8 mouse cellular contexts compared by ENCODE assay signal in the genomic region with DNA sequence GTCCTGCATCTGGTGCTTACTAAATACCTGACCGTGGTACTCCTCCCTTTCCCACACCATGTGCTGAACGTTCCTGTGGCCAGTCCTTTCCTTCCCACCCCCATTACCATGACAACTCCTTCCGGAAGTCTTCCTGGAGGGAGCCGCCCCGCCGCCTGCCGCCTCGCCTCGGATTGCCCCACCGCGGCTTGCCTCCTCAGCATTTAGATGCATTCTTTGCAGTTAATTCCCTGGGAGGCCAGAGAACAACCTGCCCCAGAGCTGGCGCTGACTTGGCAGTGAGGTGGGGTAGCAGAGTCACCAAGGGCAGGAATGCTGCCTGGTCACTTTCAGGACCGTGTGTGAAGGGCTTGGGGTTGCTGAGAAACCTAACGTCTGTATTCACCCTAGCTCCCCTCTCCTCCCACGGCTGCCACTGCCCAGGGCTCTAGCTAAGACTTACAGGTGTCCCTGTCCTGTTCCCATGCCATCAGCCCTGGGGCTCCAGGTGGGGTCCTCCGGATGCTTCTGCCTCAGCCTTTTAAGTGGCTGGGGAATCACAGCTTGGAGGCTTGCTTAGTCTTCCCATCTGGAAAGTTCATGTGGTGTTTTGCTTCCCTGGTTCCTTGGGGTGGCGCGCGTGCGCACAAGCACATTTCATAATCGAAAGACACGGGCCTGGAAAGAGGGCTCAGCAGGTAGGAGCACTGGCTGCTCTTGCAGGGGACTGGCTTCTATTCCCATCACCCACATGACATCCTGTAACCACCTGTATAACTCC. TPM values are rescaled to one million over a fixed set of nuclear protein-coding genes. Genes with fewer than 3 reads are reported as not detected.
DNase-seq lines count a peak whose midpoint lies in the region; ATAC-seq lines count a peak whose summit lies in the region.

No protein-coding gene starts in this region.

- H3K4me1 ChIP-seq in brown adipose tissue, adult 24 weeks (ENCODE audit: control insufficient read depth, insufficient read depth, insufficient read length, low read length): peaks cover 6% of the 10 kb centered on the region
- H3K4me1 ChIP-seq in hindbrain, embryonic 12.5 days: peaks cover 12% of the 10 kb centered on the region
- H3K4me1 ChIP-seq in limb, embryonic 13.5 days: peaks cover 27% of the 10 kb centered on the region
- peaks cover 17% of the 10 kb centered on the region for H3K4me1 ChIP-seq in stomach, embryonic 15.5 days

- H3K4me2 ChIP-seq in hindbrain, embryonic 12.5 days (replicated peaks): peak overlapping the region; percentile 31
- H3K4me2 ChIP-seq in limb, embryonic 13.5 days (replicated peaks): peak overlapping the region; percentile 50
- peak overlapping the region; percentile 41 for H3K4me2 ChIP-seq in stomach, embryonic 15.5 days

- H3K4me3 ChIP-seq in brown adipose tissue, adult 24 weeks (ENCODE audit: insufficient read depth, low read depth, low read length): peak overlapping the region; percentile 30
- H3K4me3 ChIP-seq in hindbrain, embryonic 12.5 days: no peak overlapping the region; the same call in 1 of the 2 replicates
- peak overlapping the region; percentile 13; the same call in 1 of the 2 replicates for H3K4me3 ChIP-seq in limb, embryonic 13.5 days
- no peak overlapping the region for H3K4me3 ChIP-seq in stomach, embryonic 15.5 days (replicated peaks)

- DNase-seq in heart, adult 11 months: peak; percentile 97
- no peak for DNase-seq in heart, adult 9 months (ENCODE audit: low spot score in 2 of 2)
- no peak for DNase-seq in right cerebral cortex, postnatal 36 days (ENCODE audit: low spot score in 2 of 2)
- DNase-seq in ovary, postnatal 14 days (ENCODE audit: low spot score): no peak

- no peak for ATAC-seq in hindbrain, embryonic 12.5 days (ENCODE audit: low FRiP score)
- ATAC-seq in limb, embryonic 13.5 days (ENCODE audit: low FRiP score, low read depth): no peak
- 0 out of 2 replicates have a peak, but pooled peaks have one; percentile 6 for ATAC-seq in stomach, embryonic 15.5 days (ENCODE audit: insufficient read depth, low FRiP score, low read depth)

- H3K27me3 ChIP-seq in hindbrain, embryonic 12.5 days: peaks cover 41% of the 10 kb centered on the region
- H3K27me3 ChIP-seq in limb, embryonic 13.5 days: peaks cover 44% of the 10 kb centered on the region
- H3K27me3 ChIP-seq in stomach, embryonic 15.5 days (replicated peaks): peaks cover 18% of the 10 kb centered on the region

- 0 out of 2 replicates have a peak overlapping the region, but pooled peaks have one; percentile 25 for H3K9ac ChIP-seq in hindbrain, embryonic 12.5 days
- H3K9ac ChIP-seq in limb, embryonic 13.5 days: peak overlapping the region; percentile 36
- H3K9ac ChIP-seq in stomach, embryonic 15.5 days: no peak overlapping the region

- H3K9me3 ChIP-seq in hindbrain, embryonic 12.5 days (replicated peaks): no peaks in the 10 kb centered on the region
- H3K9me3 ChIP-seq in limb, embryonic 13.5 days: no peaks in the 10 kb centered on the region
- H3K9me3 ChIP-seq in stomach, embryonic 15.5 days: no peaks in the 10 kb centered on the region

- WGBS in hindbrain, embryonic 12.5 days: 13% methylated on average over 22 of the region's 22 CpGs
- WGBS in limb, embryonic 13.5 days: 10% methylated on average over 22 of the region's 22 CpGs
- 10% methylated on average over 22 of the region's 22 CpGs for WGBS in stomach, embryonic 15.5 days

- no peaks in the 10 kb centered on the region for H3K36me3 ChIP-seq in hindbrain, embryonic 12.5 days
- H3K36me3 ChIP-seq in limb, embryonic 13.5 days: no peaks in the 10 kb centered on the region
- no peaks in the 10 kb centered on the region for H3K36me3 ChIP-seq in stomach, embryonic 15.5 days

- H3K27ac ChIP-seq in brown adipose tissue, adult 24 weeks (replicated peaks; ENCODE audit: low read depth, low read length): no peak overlapping the region
- H3K27ac ChIP-seq in hindbrain, embryonic 12.5 days: no peak overlapping the region
- no peak overlapping the region; the same call in 1 of the 2 replicates for H3K27ac ChIP-seq in limb, embryonic 13.5 days
- H3K27ac ChIP-seq in stomach, embryonic 15.5 days: peak overlapping the region; percentile 49

RNA-seq across cellular contexts. Expression of a gene that starts 4.5 kb away (rescaled TPM):
- 0.44 TPM in 1 of 2 replicates, not detected in the other for polyA plus RNA-seq in brown adipose tissue, adult 24 weeks (2012; ENCODE audit: insufficient read depth, insufficient read length, missing spikeins)
- 1.0 and 1.5 TPM in 2 replicates for polyA plus RNA-seq in hindbrain, embryonic 12.5 days (2016; fragmentation: Nextera tagmentation; extraction: Ambion mirVana)
- polyA plus RNA-seq in limb, embryonic 13.5 days (2015; fragmentation: Nextera tagmentation; extraction: Ambion mirVana): 0.87 and 0.92 TPM in 2 replicates
- 2.4 and 4.1 TPM in 2 replicates for polyA plus RNA-seq in stomach, embryonic 15.5 days (2015; fragmentation: Nextera tagmentation; extraction: Ambion mirVana)

RNA-seq across cellular contexts. Expression of a gene that starts 13.9 kb away (rescaled TPM):
- 1.0 TPM in 1 of 2 replicates, not detected in the other for polyA plus RNA-seq in brown adipose tissue, adult 24 weeks (2012; ENCODE audit: insufficient read depth, insufficient read length, missing spikeins)
- polyA plus RNA-seq in hindbrain, embryonic 12.5 days (2016; fragmentation: Nextera tagmentation; extraction: Ambion mirVana): 4.3 and 4.8 TPM in 2 replicates
- polyA plus RNA-seq in limb, embryonic 13.5 days (2015; fragmentation: Nextera tagmentation; extraction: Ambion mirVana): 3.3 and 3.5 TPM in 2 replicates
- 2.8 and 3.1 TPM in 2 replicates for polyA plus RNA-seq in stomach, embryonic 15.5 days (2015; fragmentation: Nextera tagmentation; extraction: Ambion mirVana)

RNA-seq across cellular contexts. Expression of a gene that starts 34.3 kb away (rescaled TPM):
- not detected in 2 replicates for polyA plus RNA-seq in brown adipose tissue, adult 24 weeks (2012; ENCODE audit: insufficient read depth, insufficient read length, missing spikeins)
- polyA plus RNA-seq in hindbrain, embryonic 12.5 days (2016; fragmentation: Nextera tagmentation; extraction: Ambion mirVana): 1.4 and 4.0 TPM in 2 replicates
- 8.6 and 10.3 TPM in 2 replicates for polyA plus RNA-seq in limb, embryonic 13.5 days (2015; fragmentation: Nextera tagmentation; extraction: Ambion mirVana)
- 31.5 and 38.6 TPM in 2 replicates for polyA plus RNA-seq in stomach, embryonic 15.5 days (2015; fragmentation: Nextera tagmentation; extraction: Ambion mirVana)

Comparison
In these comparisons a context has a peak if more than half of its experiments do, and no peak if none do; other contexts are left out.
1. H3K4me3 ChIP-seq: peak in brown adipose tissue, adult 24 weeks (single experiment) and limb, embryonic 13.5 days (single experiment); none in hindbrain, embryonic 12.5 days (single experiment) and stomach, embryonic 15.5 days (single experiment).
2. Peak in every context shown above with its lines, with median percentiles within 50 percentile points of each other: H3K4me2 ChIP-seq.